Mouse (Mus musculus): ENCODE measurements around the gene Ndufb10. TPM values are rescaled to one million over a fixed set of nuclear protein-coding genes. Genes with fewer than 3 reads are reported as not detected.

Ndufb10 gene
- polyA plus RNA-seq, 1 experiment from 2014 or later: 281 TPM

- H3K9me3 ChIP-seq: no peaks in the 10 kb centered on the region
- peaks cover 17% of the 10 kb centered on the region for H3K36me3 ChIP-seq (replicated peaks)
- H3K27ac ChIP-seq: peak within 1 kb of the TSS; percentile 91
- ATAC-seq (replicated peaks): peak; percentile 90
- under 1% methylated on average over 73 of the region's 76 CpGs for WGBS
- H3K4me3 ChIP-seq: peak within 1 kb of the TSS; percentile 79
- H3K27me3 ChIP-seq (replicated peaks): peaks cover 3% of the 10 kb centered on the region; the same call in 1 of the 2 replicates
- peak within 1 kb of the TSS; percentile 81 for H3K9ac ChIP-seq
- peaks cover 23% of the 10 kb centered on the region for H3K4me1 ChIP-seq
- peak within 1 kb of the TSS; percentile 58 for H3K4me2 ChIP-seq
These were observed 28.1 kb downstream of the Ndufb10 start, which contains the start of the genes Gfer and Noxo1 for GRCm38 (mm10) chr17:24696011-24696697. Gene Gfer (minus strand): TSS chr17:24696156. Gene Noxo1 (plus strand): TSS chr17:24696234.

GRCm38 (mm10) chr17:24695326-24696010, 28.8 kb downstream of the Ndufb10 start:
- H3K27ac ChIP-seq: peak overlapping the region; percentile 91
- 6% methylated on average over 45 of the region's 51 CpGs for WGBS
- ATAC-seq (replicated peaks): no peak; the same call in 1 of the 2 replicates
- H3K27me3 ChIP-seq (replicated peaks): peaks cover 3% of the 10 kb centered on the region; the same call in 1 of the 2 replicates
- peaks cover 30% of the 10 kb centered on the region for H3K4me1 ChIP-seq
- H3K9ac ChIP-seq: peak overlapping the region; percentile 81
- H3K9me3 ChIP-seq: no peaks in the 10 kb centered on the region
- peak overlapping the region; percentile 79 for H3K4me3 ChIP-seq
- peaks cover 10% of the 10 kb centered on the region for H3K36me3 ChIP-seq (replicated peaks)
- peak overlapping the region; percentile 58 for H3K4me2 ChIP-seq

GRCm38 (mm10) chr17:24692385-24692784, 31.9 kb downstream of the Ndufb10 start:
- H3K4me2 ChIP-seq: no peak overlapping the region

GRCm38 (mm10) chr17:24689251-24690081, 34.8 kb downstream of the Ndufb10 start, which contains the start of gene Syngr3:
Gene Syngr3 (minus strand): TSS chr17:24689955.
- ATAC-seq (replicated peaks): peak; percentile 71
- Histone ChIP-seq H3K9me3 (no peaks in the 10 kb centered on the region), H3K4me1 (peaks cover 39% of the 10 kb centered on the region), H3K9ac (peak within 1 kb of the TSS; percentile 94), H3K27me3 (replicated peaks) (peaks cover 7% of the 10 kb centered on the region), H3K4me3 (peak within 1 kb of the TSS; percentile 81), H3K27ac (peak within 1 kb of the TSS; percentile 91), H3K36me3 (replicated peaks) (peaks cover 4% of the 10 kb centered on the region; the same call in 1 of the 2 replicates), H3K4me2 (peak within 1 kb of the TSS; percentile 63)
- under 1% methylated on average over 55 of the region's 55 CpGs for WGBS

More at GRCm38 (mm10) chr17:24692385-24692784, 31.9 kb downstream of the Ndufb10 start:
- Histone ChIP-seq H3K36me3 (replicated peaks) (peaks cover 4% of the 10 kb centered on the region; the same call in 1 of the 2 replicates), H3K4me3 (no peak overlapping the region), H3K9ac (no peak overlapping the region), H3K9me3 (no peaks in the 10 kb centered on the region), H3K27ac (no peak overlapping the region), H3K4me1 (peaks cover 52% of the 10 kb centered on the region), H3K27me3 (replicated peaks) (peaks cover 7% of the 10 kb centered on the region)
- WGBS: 86% methylated on average over 5 of the region's 5 CpGs
- ATAC-seq (replicated peaks): no peak

- peaks cover 7% of the 10 kb centered on the region for H3K27me3 ChIP-seq (replicated peaks)
- H3K4me1 ChIP-seq: peaks cover 35% of the 10 kb centered on the region
- peak overlapping the region; percentile 81 for H3K4me3 ChIP-seq
- H3K4me2 ChIP-seq: peak overlapping the region; percentile 63
- H3K9ac ChIP-seq: peak overlapping the region; percentile 42
- peaks cover 2% of the 10 kb centered on the region; the same call in 1 of the 2 replicates for H3K36me3 ChIP-seq (replicated peaks)
- no peaks in the 10 kb centered on the region for H3K9me3 ChIP-seq
- no peak for ATAC-seq (replicated peaks)
- no peak overlapping the region for H3K27ac ChIP-seq
- 19% methylated on average over 23 of the region's 23 CpGs for WGBS
These were observed 36.7 kb downstream of the Ndufb10 start for GRCm38 (mm10) chr17:24687599-24687998.

- peak overlapping the region; percentile 81 for H3K4me3 ChIP-seq
- H3K9me3 ChIP-seq: no peaks in the 10 kb centered on the region
- peak overlapping the region; percentile 63 for H3K4me2 ChIP-seq
- H3K27me3 ChIP-seq (replicated peaks): peaks cover 7% of the 10 kb centered on the region
- H3K9ac ChIP-seq: peak overlapping the region; percentile 42
- ATAC-seq (replicated peaks): no peak
- H3K36me3 ChIP-seq (replicated peaks): no peaks in the 10 kb centered on the region
- no peak overlapping the region for H3K27ac ChIP-seq
- H3K4me1 ChIP-seq: peaks cover 35% of the 10 kb centered on the region
- 3% methylated on average over 25 of the region's 25 CpGs for WGBS
These were observed 37.1 kb downstream of the Ndufb10 start for GRCm38 (mm10) chr17:24687146-24687595.

- no peak for ATAC-seq (replicated peaks)
- no peak overlapping the region for H3K4me3 ChIP-seq
- no peaks in the 10 kb centered on the region for H3K9me3 ChIP-seq
- peaks cover 1% of the 10 kb centered on the region for H3K36me3 ChIP-seq (replicated peaks)
- H3K4me1 ChIP-seq: peaks cover 35% of the 10 kb centered on the region
- H3K4me2 ChIP-seq: no peak overlapping the region
- H3K27me3 ChIP-seq (replicated peaks): peaks cover 7% of the 10 kb centered on the region
- 24% methylated on average over 16 of the region's 16 CpGs for WGBS
- no peak overlapping the region for H3K9ac ChIP-seq
- H3K27ac ChIP-seq: no peak overlapping the region
These were observed 37.8 kb downstream of the Ndufb10 start for GRCm38 (mm10) chr17:24686514-24686913.

GRCm38 (mm10) chr17:24677500-24678080, 46.7 kb downstream of the Ndufb10 start:
- no peak overlapping the region for H3K4me3 ChIP-seq
- no peak overlapping the region for H3K9ac ChIP-seq
- no peaks in the 10 kb centered on the region for H3K27me3 ChIP-seq (replicated peaks)
- H3K27ac ChIP-seq: no peak overlapping the region
- 92% methylated on average over 24 of the region's 24 CpGs for WGBS
- H3K4me1 ChIP-seq: peaks cover 2% of the 10 kb centered on the region; the same call in 1 of the 2 replicates
- H3K9me3 ChIP-seq: no peaks in the 10 kb centered on the region
- peaks cover 39% of the 10 kb centered on the region for H3K36me3 ChIP-seq (replicated peaks)
- no peak overlapping the region for H3K4me2 ChIP-seq
- no peak for ATAC-seq (replicated peaks)

GRCm38 (mm10) chr17:24676877-24677276, 47.4 kb downstream of the Ndufb10 start:
- Histone ChIP-seq H3K27ac (no peak overlapping the region), H3K36me3 (replicated peaks) (peaks cover 39% of the 10 kb centered on the region), H3K4me3 (no peak overlapping the region), H3K4me2 (no peak overlapping the region), H3K27me3 (replicated peaks) (no peaks in the 10 kb centered on the region), H3K9me3 (no peaks in the 10 kb centered on the region), H3K9ac (no peak overlapping the region), H3K4me1 (peaks cover 8% of the 10 kb centered on the region)
- ATAC-seq (replicated peaks): no peak
- WGBS: 97% methylated on average over 5 of the region's 5 CpGs

- 63% methylated on average over 2 of the region's 2 CpGs for WGBS
- Histone ChIP-seq H3K27me3 (replicated peaks) (no peaks in the 10 kb centered on the region), H3K4me2 (no peak overlapping the region), H3K9me3 (no peaks in the 10 kb centered on the region), H3K4me1 (peaks cover 15% of the 10 kb centered on the region), H3K36me3 (replicated peaks) (peaks cover 35% of the 10 kb centered on the region), H3K9ac (no peak overlapping the region), H3K27ac (no peak overlapping the region), H3K4me3 (no peak overlapping the region)
- ATAC-seq (replicated peaks): no peak
These were observed 48.1 kb downstream of the Ndufb10 start for GRCm38 (mm10) chr17:24676187-24676586.

- H3K4me2 ChIP-seq: no peak overlapping the region
- H3K27me3 ChIP-seq (replicated peaks): no peaks in the 10 kb centered on the region
- H3K4me1 ChIP-seq: peaks cover 26% of the 10 kb centered on the region
- WGBS: 84% methylated on average over 7 of the region's 7 CpGs
- peaks cover 16% of the 10 kb centered on the region; the same call in 1 of the 2 replicates for H3K36me3 ChIP-seq (replicated peaks)
- ATAC-seq (replicated peaks): no peak
- H3K27ac ChIP-seq: no peak overlapping the region
- H3K4me3 ChIP-seq: no peak overlapping the region
- no peaks in the 10 kb centered on the region for H3K9me3 ChIP-seq
- no peak overlapping the region for H3K9ac ChIP-seq
These were observed 50.0 kb downstream of the Ndufb10 start for GRCm38 (mm10) chr17:24674277-24674676.

Data from midbrain, embryonic 15.5 days (tissue).